Mouse (Mus musculus): ENCODE results near the gene 6430531B16Rik. TPM values are rescaled to one million over a fixed set of nuclear protein-coding genes. Genes with fewer than 3 reads are reported as not detected.
A peak's percentile ranks its signal among the peaks of the same experiment; 100 is the strongest.

6430531B16Rik gene
- polyA plus RNA-seq, 1 experiment from 2014 or later = 0.96 TPM

- Histone ChIP-seq H3K4me2 (replicated peaks) (no peak overlapping the region), H3K9ac (replicated peaks) (no peak overlapping the region), H3K4me3 (replicated peaks) (no peak overlapping the region), H3K27ac (no peak overlapping the region), H3K9me3 (no peaks in the 10 kb centered on the region), H3K36me3 (peaks cover 18% of the 10 kb centered on the region), H3K4me1 (replicated peaks) (no peaks in the 10 kb centered on the region), H3K27me3 (no peaks in the 10 kb centered on the region)
- 65% methylated on average over 8 of the region's 8 CpGs for whole genome bisulfite sequencing
- ATAC-seq = no peak
These were observed 12.4 kb upstream of the 6430531B16Rik start for GRCm38 (mm10) chr7:139990864-139991394.

- Histone ChIP-seq H3K27ac (no peak overlapping the region), H3K9me3 (no peaks in the 10 kb centered on the region), H3K36me3 (peaks cover 32% of the 10 kb centered on the region), H3K9ac (replicated peaks) (no peak overlapping the region), H3K27me3 (no peaks in the 10 kb centered on the region), H3K4me1 (replicated peaks) (no peaks in the 10 kb centered on the region), H3K4me3 (replicated peaks) (no peak overlapping the region), H3K4me2 (replicated peaks) (no peak overlapping the region)
- 94% methylated on average over 9 of the region's 9 CpGs for WGBS
- ATAC-seq = no peak
These were observed 9.7 kb upstream of the 6430531B16Rik start for GRCm38 (mm10) chr7:139988272-139988671.

- H3K9me3 ChIP-seq = no peaks in the 10 kb centered on the region
- no peak overlapping the region for H3K9ac ChIP-seq (replicated peaks)
- H3K4me1 ChIP-seq (replicated peaks) = no peaks in the 10 kb centered on the region
- H3K36me3 ChIP-seq = peaks cover 32% of the 10 kb centered on the region
- no peak overlapping the region for H3K27ac ChIP-seq
- WGBS = 95% methylated on average over 11 of the region's 11 CpGs
- H3K4me3 ChIP-seq (replicated peaks) = no peak overlapping the region
- H3K4me2 ChIP-seq (replicated peaks) = no peak overlapping the region
- 0 out of 2 replicates have a peak, but pooled peaks cover 4% of the 10 kb centered on the region for H3K27me3 ChIP-seq
- no peak for ATAC-seq
These were observed 6.0 kb upstream of the 6430531B16Rik start for GRCm38 (mm10) chr7:139984505-139984904.

- ATAC-seq = no peak
- Histone ChIP-seq H3K4me2 (replicated peaks) (no peak overlapping the region), H3K36me3 (peaks cover 32% of the 10 kb centered on the region), H3K9ac (replicated peaks) (no peak overlapping the region), H3K27ac (no peak overlapping the region), H3K4me1 (replicated peaks) (peaks cover 10% of the 10 kb centered on the region), H3K4me3 (replicated peaks) (no peak overlapping the region), H3K9me3 (no peaks in the 10 kb centered on the region), H3K27me3 (peaks cover 9% of the 10 kb centered on the region)
- 86% methylated on average over 11 of the region's 11 CpGs for WGBS
These were observed 3.5 kb upstream of the 6430531B16Rik start for GRCm38 (mm10) chr7:139982058-139982457.

- H3K4me3 ChIP-seq (replicated peaks) = no peak overlapping the region
- H3K9me3 ChIP-seq = no peaks in the 10 kb centered on the region
- no peak overlapping the region for H3K27ac ChIP-seq
- H3K4me2 ChIP-seq (replicated peaks) = no peak overlapping the region
- H3K27me3 ChIP-seq = peaks cover 17% of the 10 kb centered on the region
- no peak overlapping the region for H3K9ac ChIP-seq (replicated peaks)
- 51% methylated on average over 3 of the region's 3 CpGs for WGBS
- peaks cover 22% of the 10 kb centered on the region for H3K36me3 ChIP-seq
- peaks cover 10% of the 10 kb centered on the region for H3K4me1 ChIP-seq (replicated peaks)
- ATAC-seq = no peak
These were observed 2.2 kb upstream of the 6430531B16Rik start for GRCm38 (mm10) chr7:139980778-139981177.

GRCm38 (mm10) chr7:139979011-139979719, 610 bp upstream of the 6430531B16Rik start:
- WGBS = 48% methylated on average over 13 of the region's 13 CpGs
- Histone ChIP-seq H3K9ac (replicated peaks) (peak overlapping the region; percentile 73), H3K27ac (no peak overlapping the region)

GRCm38 (mm10) chr7:139975471-139975870, 3.1 kb downstream of the 6430531B16Rik start:
- no peak overlapping the region for H3K4me2 ChIP-seq (replicated peaks)
- no peak overlapping the region for H3K27ac ChIP-seq
- H3K9me3 ChIP-seq = no peaks in the 10 kb centered on the region
- no peak for ATAC-seq
- 58% methylated on average over 5 of the region's 5 CpGs for WGBS
- no peak overlapping the region for H3K4me3 ChIP-seq (replicated peaks)
- H3K9ac ChIP-seq (replicated peaks) = no peak overlapping the region
- H3K27me3 ChIP-seq = peaks cover 33% of the 10 kb centered on the region
- H3K4me1 ChIP-seq (replicated peaks) = peaks cover 10% of the 10 kb centered on the region
- H3K36me3 ChIP-seq = no peaks in the 10 kb centered on the region

More at GRCm38 (mm10) chr7:139979011-139979719, 610 bp upstream of the 6430531B16Rik start:
- Histone ChIP-seq H3K4me1 (replicated peaks) (peaks cover 10% of the 10 kb centered on the region), H3K4me3 (replicated peaks) (peak overlapping the region; percentile 62), H3K4me2 (replicated peaks) (peak overlapping the region; percentile 90), H3K36me3 (0 out of 2 replicates have a peak, but pooled peaks cover 8% of the 10 kb centered on the region), H3K27me3 (peaks cover 17% of the 10 kb centered on the region), H3K9me3 (no peaks in the 10 kb centered on the region)
- peak; percentile 69 for ATAC-seq

- Histone ChIP-seq H3K9me3 (no peaks in the 10 kb centered on the region), H3K9ac (replicated peaks) (no peak overlapping the region), H3K4me1 (replicated peaks) (peaks cover 10% of the 10 kb centered on the region), H3K27ac (no peak overlapping the region), H3K4me3 (replicated peaks) (no peak overlapping the region), H3K27me3 (peaks cover 33% of the 10 kb centered on the region), H3K36me3 (no peaks in the 10 kb centered on the region), H3K4me2 (replicated peaks) (no peak overlapping the region)
- WGBS = 87% methylated on average over 10 of the region's 10 CpGs
- no peak for ATAC-seq
These were observed 4.2 kb downstream of the 6430531B16Rik start for GRCm38 (mm10) chr7:139974307-139974706.

GRCm38 (mm10) chr7:139972923-139973331, 5.6 kb downstream of the 6430531B16Rik start:
- no peaks in the 10 kb centered on the region for H3K36me3 ChIP-seq
- no peaks in the 10 kb centered on the region for H3K9me3 ChIP-seq
- no peak overlapping the region for H3K4me3 ChIP-seq (replicated peaks)
- H3K27ac ChIP-seq = no peak overlapping the region
- no peak for ATAC-seq
- peaks cover under 1% of the 10 kb centered on the region; the same call in 1 of the 2 replicates for H3K4me1 ChIP-seq (replicated peaks)
- no peak overlapping the region for H3K4me2 ChIP-seq (replicated peaks)
- H3K9ac ChIP-seq (replicated peaks) = no peak overlapping the region
- peaks cover 43% of the 10 kb centered on the region for H3K27me3 ChIP-seq

- Histone ChIP-seq H3K4me1 (replicated peaks) (no peaks in the 10 kb centered on the region), H3K36me3 (no peaks in the 10 kb centered on the region), H3K9ac (replicated peaks) (0 out of 2 replicates have a peak overlapping the region, but pooled peaks have one; percentile 10), H3K4me3 (replicated peaks) (no peak overlapping the region), H3K27ac (no peak overlapping the region), H3K27me3 (peaks cover 45% of the 10 kb centered on the region), H3K4me2 (replicated peaks) (no peak overlapping the region), H3K9me3 (no peaks in the 10 kb centered on the region)
- 75% methylated on average over 6 of the region's 6 CpGs for WGBS
- ATAC-seq = no peak
These were observed 7.1 kb downstream of the 6430531B16Rik start for GRCm38 (mm10) chr7:139971436-139971835.

- Histone ChIP-seq H3K9me3 (no peaks in the 10 kb centered on the region), H3K36me3 (no peaks in the 10 kb centered on the region), H3K4me1 (replicated peaks) (no peaks in the 10 kb centered on the region), H3K27me3 (peaks cover 41% of the 10 kb centered on the region), H3K4me2 (replicated peaks) (no peak overlapping the region), H3K4me3 (replicated peaks) (no peak overlapping the region), H3K9ac (replicated peaks) (no peak overlapping the region), H3K27ac (no peak overlapping the region)
- no peak for ATAC-seq
- WGBS = 83% methylated on average over 5 of the region's 5 CpGs
These were observed 7.6 kb downstream of the 6430531B16Rik start for GRCm38 (mm10) chr7:139970979-139971378.

- no peak for ATAC-seq
- no peak overlapping the region for H3K9ac ChIP-seq (replicated peaks)
- no peaks in the 10 kb centered on the region for H3K9me3 ChIP-seq
- no peaks in the 10 kb centered on the region for H3K4me1 ChIP-seq (replicated peaks)
- no peak overlapping the region for H3K4me3 ChIP-seq (replicated peaks)
- H3K27ac ChIP-seq = no peak overlapping the region
- no peaks in the 10 kb centered on the region for H3K36me3 ChIP-seq
- H3K27me3 ChIP-seq = peaks cover 41% of the 10 kb centered on the region
- 89% methylated on average over 10 of the region's 10 CpGs for WGBS
- H3K4me2 ChIP-seq (replicated peaks) = no peak overlapping the region
These were observed 8.2 kb downstream of the 6430531B16Rik start for GRCm38 (mm10) chr7:139970216-139970919.

Data from midbrain, embryonic 13.5 days (tissue).